Mouse (Mus musculus) kidney, adult 2 months (tissue): ENCODE data around the gene Zfp318.
A peak's percentile ranks its signal among the peaks of the same experiment; 100 is the strongest.

Experiments
- CTCF ChIP-seq: fragments of 200-500 bp; conservative IDR thresholded peaks from 2 replicates; pipeline ENCODE4 v1.5.1; 2011; ENCODE audit warnings: low read depth, mild to moderate bottlenecking, control low read depth, low read length, moderate library complexity, mixed read lengths; ENCODE audit not compliant: insufficient read depth, insufficient read length
- POLR2A ChIP-seq: fragments of 200-500 bp; IDR thresholded peaks from one replicate; pipeline ENCODE4 v1.6.1; 2011; ENCODE audit warnings: low read depth, low read length, control low read depth

DNA sequence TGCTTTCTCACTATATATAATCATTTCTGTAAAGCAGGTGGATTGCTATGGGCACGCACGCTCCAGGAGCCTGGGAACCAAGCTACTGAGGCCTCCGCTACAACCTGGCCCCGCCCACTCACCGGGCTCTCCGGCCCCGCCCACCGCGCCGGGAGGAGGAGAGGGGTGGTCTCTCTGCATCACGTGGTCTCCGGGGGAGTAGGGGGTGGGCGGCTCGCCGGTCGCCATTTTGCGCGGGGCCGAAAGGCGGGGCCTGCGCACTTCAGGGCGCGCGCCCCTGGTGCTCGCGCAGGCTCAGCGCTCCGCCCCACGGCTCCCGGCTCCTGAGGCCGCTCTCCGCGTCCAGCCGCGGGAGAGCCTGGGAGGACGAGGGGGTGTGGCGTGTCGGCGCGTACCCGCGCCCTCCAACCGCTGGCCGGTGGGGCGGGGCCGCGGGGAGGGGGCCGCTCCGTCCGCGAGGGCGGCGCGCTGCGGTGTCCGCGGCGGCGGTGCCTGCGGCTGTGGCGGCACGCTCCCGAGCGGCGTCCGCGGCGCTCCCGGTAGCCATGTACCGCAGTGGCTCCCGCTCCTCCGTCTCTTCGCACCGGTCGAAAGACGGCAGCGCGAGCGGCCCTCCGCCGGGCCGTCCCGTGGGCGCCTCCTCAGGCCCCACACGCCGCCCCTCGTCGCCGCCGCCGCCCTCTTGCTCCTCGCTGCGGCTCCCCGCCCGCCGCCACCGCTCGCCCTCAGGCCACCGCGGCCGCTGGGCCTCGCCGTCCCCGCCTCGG lies at the start of gene Zfp318:
- TF ChIP-seq CTCF (no peak), POLR2A (peak; percentile 30)
